In the genomic region with DNA sequence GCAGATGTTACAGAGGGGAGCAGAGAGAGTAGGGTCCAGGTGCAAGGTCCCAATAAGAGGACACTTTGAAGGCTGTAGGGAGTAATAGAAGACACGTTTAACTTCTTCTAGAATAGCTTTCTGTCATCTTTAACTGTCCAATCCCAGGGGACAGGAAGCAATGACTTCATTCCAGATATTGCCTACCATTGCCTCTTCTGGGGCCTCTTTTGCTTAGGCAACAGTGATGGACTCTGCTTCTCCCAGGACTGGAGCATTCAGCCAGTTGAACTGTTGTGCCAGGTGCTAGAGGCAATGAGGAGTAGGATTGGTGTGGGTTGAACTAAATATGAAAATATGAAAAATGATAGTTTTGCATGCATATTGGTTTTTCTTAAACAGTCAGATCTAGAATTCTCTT, we compare ENCODE assay signal across 19 mouse cellular contexts.
"Had no signal": no experiment of that assay in that cellular context is flagged by ENCODE, and none has a peak within 500 bp of the region (broad histone marks: within the 10 kb centered on the region; RNA-seq: fewer than 3 reads in every experiment).

No protein-coding gene starts in this region.

- H3K27ac ChIP-seq: midbrain, embryonic 10.5 days; midbrain, embryonic 12.5 days; neural tube, embryonic 13.5 days; neural tube, embryonic 15.5 days had no signal

- ATAC-seq: midbrain, embryonic 16.5 days had no signal

- H3K4me2 ChIP-seq: lung, embryonic 14.5 days; midbrain, embryonic 12.5 days; neural tube, embryonic 13.5 days; neural tube, embryonic 15.5 days had no signal

- H3K4me3 ChIP-seq: midbrain, embryonic 10.5 days; midbrain, embryonic 12.5 days; myocyte; neural tube, embryonic 13.5 days; neural tube, embryonic 15.5 days had no signal

- H3K27me3 ChIP-seq: midbrain, embryonic 12.5 days; neural tube, embryonic 13.5 days; neural tube, embryonic 15.5 days had no signal

- H3K4me1 ChIP-seq: midbrain, embryonic 10.5 days; midbrain, embryonic 12.5 days; neural tube, embryonic 15.5 days had no signal

- H3K36me3 ChIP-seq: midbrain, embryonic 12.5 days; neural tube, embryonic 13.5 days had no signal

- H3K9ac ChIP-seq: lung, embryonic 14.5 days; midbrain, embryonic 12.5 days; neural tube, embryonic 13.5 days; neural tube, embryonic 15.5 days had no signal

- DNase-seq: lung, adult 18-20 months; lung, embryonic 14.5 days; lung, postnatal 10 days; lung, postnatal 4 days; midbrain, embryonic 14.5 days; retina, postnatal 1 day; right cerebral cortex, adult 18-20 months; right cerebral cortex, postnatal 25 days; right cerebral cortex, postnatal 4 days; spleen, adult 18-20 months; thymus, adult 2 months; thymus, postnatal 25 days; thymus, postnatal 4 days had no signal

- H3K9me3 ChIP-seq: midbrain, embryonic 10.5 days; midbrain, embryonic 12.5 days; neural tube, embryonic 13.5 days; neural tube, embryonic 15.5 days had no signal
